9 mouse cellular contexts compared by ENCODE assay signal in the genomic region with DNA sequence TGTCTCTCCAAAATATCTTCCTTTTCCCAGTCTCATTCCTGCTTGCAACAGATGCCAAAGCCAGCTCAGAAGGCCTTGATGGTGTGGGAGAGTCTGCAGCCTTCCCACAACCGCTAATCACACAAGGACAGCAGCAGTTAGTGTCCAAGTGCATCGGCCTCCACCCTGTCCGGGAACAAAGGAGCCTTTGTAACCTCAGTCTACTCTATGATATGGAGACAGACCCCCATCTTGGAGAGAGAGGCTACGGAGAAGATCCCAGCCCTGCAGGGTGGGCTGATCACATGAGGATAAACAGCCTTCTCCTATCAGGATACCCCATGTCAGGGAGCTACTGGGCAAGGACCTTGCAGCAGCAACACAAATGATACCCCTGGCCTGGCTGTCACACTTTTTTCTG. TPM values are rescaled to one million over a fixed set of nuclear protein-coding genes. Genes with fewer than 3 reads are reported as not detected.
A peak's percentile ranks its signal among the peaks of the same experiment; 100 is the strongest.
DNase-seq lines count a peak whose midpoint lies in the region; ATAC-seq lines count a peak whose summit lies in the region.
"Had no signal": no experiment of that assay in that cellular context is flagged by ENCODE, and none has a peak within 500 bp of the region (broad histone marks: within the 10 kb centered on the region; RNA-seq: fewer than 3 reads in every experiment).

No protein-coding gene starts in this region.

- H3K4me1 ChIP-seq in forebrain, embryonic 10.5 days, result peaks cover 44% of the 10 kb centered on the region
- peaks cover 3% of the 10 kb centered on the region; the same call in 1 of the 2 replicates for H3K4me1 ChIP-seq in forebrain, embryonic 11.5 days (replicated peaks; ENCODE audit: control insufficient read depth, insufficient read depth, low read length)
- H3K4me1 ChIP-seq in forebrain, embryonic 15.5 days, result peaks cover 33% of the 10 kb centered on the region
- peaks cover 32% of the 10 kb centered on the region for H3K4me1 ChIP-seq in midbrain, embryonic 15.5 days

- peak overlapping the region; percentile 72; the same call in 1 of the 2 replicates for H3K27ac ChIP-seq in forebrain, embryonic 10.5 days
- no peak overlapping the region for H3K27ac ChIP-seq in forebrain, embryonic 11.5 days (ENCODE audit: low read depth, low read length)
- H3K27ac ChIP-seq in forebrain, embryonic 15.5 days (replicated peaks), result peak overlapping the region; percentile 70
- H3K27ac ChIP-seq in midbrain, embryonic 15.5 days, result peak overlapping the region; percentile 39; the same call in 1 of the 2 replicates
- H3K27ac ChIP-seq: liver, embryonic 14.5 days had no signal

- 63% methylated on average over 4 of the region's 4 CpGs for WGBS in forebrain, embryonic 10.5 days
- 40% methylated on average over 4 of the region's 4 CpGs for WGBS in forebrain, embryonic 11.5 days
- 9% methylated on average over 4 of the region's 4 CpGs for WGBS in forebrain, embryonic 15.5 days
- 28% methylated on average over 4 of the region's 4 CpGs for WGBS in midbrain, embryonic 15.5 days

- no peak overlapping the region for H3K4me2 ChIP-seq in forebrain, embryonic 11.5 days (ENCODE audit: low read depth, low read length, severe bottlenecking)
- H3K4me2 ChIP-seq in forebrain, embryonic 15.5 days (replicated peaks), result no peak overlapping the region
- H3K4me2 ChIP-seq in midbrain, embryonic 15.5 days, result no peak overlapping the region

- H3K27me3 ChIP-seq in forebrain, embryonic 10.5 days (ENCODE audit: poor library complexity, severe bottlenecking), result no peaks in the 10 kb centered on the region
- H3K27me3 ChIP-seq in forebrain, embryonic 11.5 days (ENCODE audit: control insufficient read depth, insufficient read depth, low read length), result no peaks in the 10 kb centered on the region
- H3K27me3 ChIP-seq in forebrain, embryonic 15.5 days, result no peaks in the 10 kb centered on the region
- H3K27me3 ChIP-seq in midbrain, embryonic 15.5 days (replicated peaks), result no peaks in the 10 kb centered on the region

- H3K9ac ChIP-seq in forebrain, embryonic 11.5 days (ENCODE audit: low read length), result no peak overlapping the region
- no peak overlapping the region for H3K9ac ChIP-seq in forebrain, embryonic 15.5 days (replicated peaks)
- H3K9ac ChIP-seq in midbrain, embryonic 15.5 days, result no peak overlapping the region
- H3K9ac ChIP-seq: liver, embryonic 14.5 days had no signal

- no peaks in the 10 kb centered on the region for H3K36me3 ChIP-seq in forebrain, embryonic 10.5 days (replicated peaks)
- H3K36me3 ChIP-seq in forebrain, embryonic 11.5 days (ENCODE audit: control insufficient read depth, insufficient read depth, low read length), result no peaks in the 10 kb centered on the region
- H3K36me3 ChIP-seq in forebrain, embryonic 15.5 days, result no peaks in the 10 kb centered on the region
- H3K36me3 ChIP-seq in midbrain, embryonic 15.5 days (replicated peaks), result no peaks in the 10 kb centered on the region

- no peaks in the 10 kb centered on the region for H3K9me3 ChIP-seq in forebrain, embryonic 10.5 days
- no peaks in the 10 kb centered on the region for H3K9me3 ChIP-seq in forebrain, embryonic 11.5 days (ENCODE audit: control insufficient read depth, low read length)
- H3K9me3 ChIP-seq in forebrain, embryonic 15.5 days, result no peaks in the 10 kb centered on the region
- H3K9me3 ChIP-seq in midbrain, embryonic 15.5 days, result no peaks in the 10 kb centered on the region

- no peak for ATAC-seq in forebrain, embryonic 11.5 days (replicated peaks; ENCODE audit: low FRiP score)
- peak; percentile 57 for ATAC-seq in forebrain, embryonic 15.5 days (replicated peaks)
- no peak for ATAC-seq in midbrain, embryonic 15.5 days (replicated peaks)

- H3K4me3 ChIP-seq in forebrain, embryonic 10.5 days, result no peak overlapping the region
- no peak overlapping the region for H3K4me3 ChIP-seq in forebrain, embryonic 11.5 days (ENCODE audit: low read depth, low read length)
- no peak overlapping the region for H3K4me3 ChIP-seq in forebrain, embryonic 15.5 days
- no peak overlapping the region for H3K4me3 ChIP-seq in midbrain, embryonic 15.5 days

- no peak for DNase-seq in forebrain, embryonic 10.5 days (ENCODE audit: extremely low spot score, low spot score)
- DNase-seq in forebrain, embryonic 11.5 days (ENCODE audit: low spot score), result no peak
- peak; percentile 74 for DNase-seq in adrenal gland, adult 2 months
- DNase-seq in cerebellum, postnatal 4 days (ENCODE audit: low spot score in 2 of 2), result no peak
- DNase-seq in cerebellum, adult 11 months, result no peak
- no peak for DNase-seq in kidney, adult 11 months

RNA-seq across cellular contexts. Expression of gene Zfyve28, which starts 36.5 kb away (rescaled TPM):
- 1.1 and 1.9 TPM in 2 replicates for polyA plus RNA-seq in forebrain, embryonic 10.5 days (2016; fragmentation: Nextera tagmentation; extraction: Ambion mirVana)
- 1.6 TPM in 2 replicates for polyA plus RNA-seq in forebrain, embryonic 11.5 days (2014; fragmentation: Nextera tagmentation; extraction: Ambion mirVana)
- total RNA-seq in adrenal gland, adult 2 months (2021), result under 1 TPM; 0.40 to 0.90 TPM
- 1.6 and 3.8 TPM in 2 replicates for polyA plus RNA-seq in adrenal gland, adult 2 months (2012; rRNA removed)
- 4.7 and 5.3 TPM in 2 replicates for polyA plus RNA-seq in forebrain, embryonic 15.5 days (2015; fragmentation: Nextera tagmentation; extraction: Ambion mirVana)
- polyA plus RNA-seq in midbrain, embryonic 15.5 days (2015; fragmentation: Nextera tagmentation; extraction: Ambion mirVana), result 4.7 and 6.1 TPM in 2 replicates

RNA-seq across cellular contexts. Expression of gene Cfap99, which starts 36.6 kb away (rescaled TPM):
- not detected in 2 replicates for polyA plus RNA-seq in forebrain, embryonic 10.5 days (2016; fragmentation: Nextera tagmentation; extraction: Ambion mirVana)
- not detected in 2 replicates for polyA plus RNA-seq in forebrain, embryonic 11.5 days (2014; fragmentation: Nextera tagmentation; extraction: Ambion mirVana)
- total RNA-seq in adrenal gland, adult 2 months (2021), result not detected
- not detected in 2 replicates for polyA plus RNA-seq in adrenal gland, adult 2 months (2012; rRNA removed)
- 0.09 TPM in 1 of 2 replicates, not detected in the other for polyA plus RNA-seq in forebrain, embryonic 15.5 days (2015; fragmentation: Nextera tagmentation; extraction: Ambion mirVana)
- polyA plus RNA-seq in midbrain, embryonic 15.5 days (2015; fragmentation: Nextera tagmentation; extraction: Ambion mirVana), result 0.10 and 0.28 TPM in 2 replicates
- polyA plus RNA-seq: liver, embryonic 14.5 days had no signal
